Mouse (Mus musculus) erythroid progenitor cell, adult 5-6 weeks (primary cell): ENCODE results near the gene Slc51a. TPM values are rescaled to one million over a fixed set of nuclear protein-coding genes. Genes with fewer than 3 reads are reported as not detected.
"Not testable (repeated sequence)": the region's sequence is repeated elsewhere in the genome, so short reads cannot be mapped to it uniquely, and the experiment has no call there.

Experiments used
- ATAC-seq: replicated peaks from 2 replicates; pipeline ENCODE4 v1.8.0; 2016; ENCODE audit warnings: moderate number of reproducible peaks, mild to moderate bottlenecking, moderate TSS enrichment, inconsistent platforms; ENCODE audit not compliant: poor library complexity, low FRiP score, severe bottlenecking
- total RNA-seq, 2 experiments: library from RNA; stranded (forward) in 1 of 2; stranded (reverse) in 1 of 2; fragments of 150-400 nt in 1 of 2; fragments of 186-747, 209-891 nt in 1 of 2; gene quantifications; 2 replicates each; pipeline versions ENCODE4 v1.2.3 to v1.2.4; 2015 to 2017; ENCODE audit warnings: low replicate concordance in 2 of 2

Gene Slc51a
- total RNA-seq, 2 experiments from 2014 or later: not detected

- ATAC-seq: no peak
These were observed 23.0 kb upstream of the Slc51a start for GRCm38 (mm10) chr16:32510399-32511337.

GRCm38 (mm10) chr16:32509066-32509942 lies 21.6 kb upstream of the Slc51a start:
- peak; percentile 76 for ATAC-seq

- ATAC-seq: 0 out of 2 replicates have a peak, but pooled peaks have one; percentile 2
These were observed 20.9 kb upstream of the Slc51a start for GRCm38 (mm10) chr16:32508506-32509065.

- ATAC-seq: no peak
These were observed 20.4 kb upstream of the Slc51a start for GRCm38 (mm10) chr16:32508035-32508434.

DNA sequence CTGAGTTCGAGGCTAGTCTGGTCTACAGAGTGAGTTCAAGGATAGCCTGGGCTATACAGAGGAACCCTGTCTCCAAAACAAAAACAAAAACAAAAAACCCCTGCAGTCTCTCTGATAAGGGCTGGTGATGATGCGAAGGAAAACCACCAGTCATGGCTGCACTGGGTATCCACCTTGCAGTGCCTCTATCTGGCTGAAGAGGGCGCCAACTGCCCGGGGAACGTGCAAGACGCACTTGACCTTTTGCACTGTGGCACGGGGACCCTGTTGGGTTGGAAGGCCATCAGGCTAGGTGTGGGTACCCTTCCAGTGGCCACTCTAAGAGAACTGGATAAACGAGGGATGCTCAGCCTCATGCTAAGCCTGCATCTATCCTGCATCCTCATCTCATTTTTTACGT lies 19.7 kb upstream of the Slc51a start:
- peak; percentile 46 for ATAC-seq

DNA sequence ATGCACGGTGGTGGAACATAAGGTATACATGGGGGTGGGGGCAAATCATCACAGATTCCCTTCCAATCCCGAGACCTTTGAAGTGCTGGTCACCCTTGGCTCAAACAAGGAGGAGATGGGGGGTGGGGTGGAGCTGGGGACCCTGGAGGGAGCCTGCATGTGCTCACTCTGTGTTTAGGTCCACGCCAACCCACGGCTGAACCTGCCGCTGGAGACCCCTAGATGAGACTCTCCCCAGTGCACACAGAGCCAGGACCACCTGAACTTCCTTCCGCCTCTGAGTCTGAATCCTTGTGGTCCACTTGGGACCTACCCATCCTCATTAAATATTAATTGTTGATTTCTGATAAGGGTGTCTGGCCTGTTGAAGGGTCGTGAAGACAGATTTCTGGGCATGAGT lies 19.2 kb upstream of the Slc51a start:
- ATAC-seq: no peak

- ATAC-seq: no peak
These were observed 18.6 kb upstream of the Slc51a start for GRCm38 (mm10) chr16:32506298-32506697.

- ATAC-seq: no peak
These were observed 16.0 kb upstream of the Slc51a start for GRCm38 (mm10) chr16:32503633-32504032.

DNA sequence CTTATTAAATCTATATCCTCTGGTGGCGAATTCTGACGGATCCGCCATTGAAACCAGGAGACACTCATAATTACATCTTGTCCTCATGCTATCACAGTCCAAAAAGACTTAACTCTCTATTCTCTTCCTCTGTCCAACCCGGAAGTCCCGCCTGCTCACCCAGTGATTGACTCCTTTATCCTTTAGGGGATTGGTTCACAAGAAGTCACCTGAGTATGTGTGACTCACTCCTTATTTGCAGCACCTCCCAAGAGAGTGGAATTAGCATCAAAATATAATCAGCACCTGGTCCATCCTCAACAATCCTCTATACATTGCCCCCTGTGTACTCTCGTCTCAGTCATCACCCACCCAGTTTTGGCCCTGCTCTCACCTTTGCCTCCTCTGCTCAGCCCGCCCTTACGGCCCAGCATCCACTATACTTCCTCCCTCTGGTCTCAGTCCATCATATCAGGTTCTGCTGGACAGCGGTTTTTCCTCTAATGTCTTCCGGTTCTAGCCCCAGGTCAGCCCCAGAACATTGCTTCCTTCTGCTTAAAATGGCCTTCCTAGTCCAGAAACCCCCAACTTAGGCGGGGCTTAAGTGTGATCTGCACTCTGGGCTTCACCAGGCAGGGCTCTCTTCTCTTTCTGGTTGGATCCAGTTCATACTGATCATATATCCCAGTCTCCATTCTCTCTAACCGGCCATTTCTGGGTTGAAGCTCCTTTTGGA lies 15.1 kb upstream of the Slc51a start:
- no peak for ATAC-seq

DNA sequence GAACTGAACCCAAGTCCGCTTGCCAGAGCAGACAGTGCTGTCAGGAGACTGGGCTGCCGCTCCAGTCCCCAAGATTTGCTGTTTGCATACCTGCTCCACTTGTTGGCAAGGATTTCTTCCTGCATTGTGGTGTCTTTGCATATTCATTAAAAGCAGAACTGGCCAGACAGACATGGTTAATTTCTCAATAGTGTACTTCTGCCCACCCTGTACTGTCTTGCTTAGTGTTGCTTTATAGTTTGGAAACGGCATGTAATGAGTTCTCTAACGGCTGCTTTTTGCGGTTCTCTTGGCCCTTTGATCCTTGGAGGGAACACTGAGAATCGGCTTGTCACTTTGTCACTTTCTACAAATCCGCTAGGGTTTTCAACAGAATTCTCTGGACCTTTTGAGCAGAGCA lies 13.8 kb upstream of the Slc51a start:
- no peak for ATAC-seq

DNA sequence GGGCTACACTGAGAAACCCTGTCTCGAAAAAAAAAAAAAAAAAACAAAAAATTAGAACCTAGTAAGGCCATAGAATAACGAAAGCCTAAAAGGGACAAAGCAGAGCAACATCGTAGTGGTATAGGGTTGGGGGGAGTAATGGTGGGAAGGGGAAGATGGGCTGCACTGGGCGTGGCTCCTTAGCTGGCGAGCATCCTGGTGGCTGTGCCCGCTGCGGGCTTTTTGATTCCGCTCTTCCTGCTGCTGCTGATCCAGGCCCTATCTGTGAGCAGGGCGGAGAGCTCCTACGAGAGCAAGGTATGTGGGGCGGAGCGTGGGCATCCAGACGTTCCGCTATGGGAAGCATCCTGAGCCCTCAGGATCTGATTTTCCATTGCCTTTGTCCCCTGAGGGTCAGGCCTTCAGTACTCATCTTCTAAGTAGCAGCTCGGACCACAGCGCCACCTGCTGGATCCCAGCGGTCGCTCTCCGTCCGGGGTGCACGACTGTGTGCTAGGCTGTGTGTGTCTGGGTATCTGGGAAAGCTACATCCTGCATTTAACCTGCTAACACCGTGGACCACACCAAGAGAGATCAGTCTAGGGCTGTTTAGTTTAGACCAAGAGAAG lies 11.9 kb upstream of the Slc51a start:
- peak; percentile 87 for ATAC-seq

DNA sequence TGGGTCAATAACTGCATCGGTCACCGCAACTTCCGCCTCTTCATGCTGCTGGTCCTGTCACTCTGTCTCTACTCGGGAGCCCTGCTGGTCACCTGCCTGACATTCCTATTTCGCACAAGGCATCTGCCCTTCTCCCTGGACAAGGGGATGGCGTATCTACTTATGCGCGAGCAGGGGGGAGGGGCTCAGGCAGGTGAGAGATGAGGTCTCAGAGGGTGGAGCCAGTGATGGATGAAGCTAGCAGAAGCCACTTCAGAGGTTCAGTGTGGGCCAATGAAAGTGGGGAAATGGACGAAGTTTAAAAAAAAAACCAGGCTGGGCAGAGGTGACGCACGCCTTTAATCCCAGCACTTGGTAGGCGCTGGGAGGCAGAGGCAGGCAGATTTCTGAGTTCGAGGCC lies 11.3 kb upstream of the Slc51a start:
- ATAC-seq: no peak

GRCm38 (mm10) chr16:32495965-32496364 lies 8.3 kb upstream of the Slc51a start, which contains the start of gene Zdhhc19:
Gene Zdhhc19 (plus strand): TSS chr16:32496265.
- no peak for ATAC-seq

- not testable (repeated sequence) for ATAC-seq
These were observed 6.7 kb upstream of the Slc51a start for GRCm38 (mm10) chr16:32494371-32494770.

GRCm38 (mm10) chr16:32488939-32489338 lies 1.3 kb upstream of the Slc51a start:
- ATAC-seq: no peak

GRCm38 (mm10) chr16:32486046-32486445 lies 1.6 kb downstream of the Slc51a start:
- no peak for ATAC-seq

- no peak for ATAC-seq
These were observed 2.5 kb downstream of the Slc51a start for GRCm38 (mm10) chr16:32485209-32485608.

GRCm38 (mm10) chr16:32484431-32484871 lies 3.2 kb downstream of the Slc51a start:
- no peak for ATAC-seq

- no peak for ATAC-seq
These were observed 8.3 kb downstream of the Slc51a start for GRCm38 (mm10) chr16:32479415-32479814.
